Mouse (Mus musculus) C2C12 (cell line): ENCODE data around the gene Slc37a4.

Source experiments
- CEBPB ChIP-seq: IDR thresholded peaks from one replicate; pipeline ENCODE4 v1.6.1; 2011; ENCODE audit warnings: low read depth, mild to moderate bottlenecking, control low read depth, moderate library complexity
- CTCF ChIP-seq: IDR thresholded peaks from one replicate; pipeline ENCODE4 v1.5.1; 2011; ENCODE audit not compliant: control insufficient read depth, insufficient read depth, insufficient read length
- MAX ChIP-seq: IDR thresholded peaks from one replicate; pipeline ENCODE4 v1.6.1; 2011; ENCODE audit warnings: mild to moderate bottlenecking, control low read depth
- MYOD1 ChIP-seq: IDR thresholded peaks from one replicate; pipeline ENCODE4 v1.6.1; 2011; ENCODE audit warnings: low read depth; ENCODE audit not compliant: control insufficient read depth, insufficient read length
- MYOG ChIP-seq: IDR thresholded peaks from one replicate; pipeline ENCODE4 v1.6.1; 2011; ENCODE audit not compliant: control insufficient read depth, insufficient read length; ENCODE audit errors: extremely low read depth
- USF1 ChIP-seq: IDR thresholded peaks from one replicate; pipeline ENCODE4 v1.6.1; 2011; ENCODE audit warnings: low read depth, mild to moderate bottlenecking, control low read depth, moderate library complexity

- TF ChIP-seq MAX (no peak), CTCF (no peak), MYOG (no peak), MYOD1 (no peak), CEBPB (no peak), USF1 (no peak)
Measured at GRCm38 (mm10) chr9:44364480-44364879, 32.2 kb upstream of the Slc37a4 start.
